1 mouse cellular context compared by ENCODE assay signal in genomic region chr5:124341753-124342339, GRCm38 (mm10).
TF ChIP-seq lines count a peak whose summit lies in the region.

No protein-coding gene starts in this region.

TF ChIP-seq in CH12.LX, 34 proteins besides CTCF, POLR2A, EP300 and RAD21:
- TF ChIP-seq SMC3 (IDR thresholded peaks at IDR 0.05; ENCODE audit: low read depth, low read length), result 0 out of 2 replicates have a peak, but pooled peaks have one; percentile 15
